Mouse (Mus musculus): ENCODE measurements around the gene Arhgef3.

Gene Arhgef3

GRCm38 (mm10) chr14:27349828-27350729 is 235.4 kb downstream of the Arhgef3 start:
- no peak for DNase-seq

GRCm38 (mm10) chr14:27351051-27351475 is 236.4 kb downstream of the Arhgef3 start:
- DNase-seq: no peak

GRCm38 (mm10) chr14:27351476-27352079 is 236.9 kb downstream of the Arhgef3 start:
- DNase-seq: no peak

GRCm38 (mm10) chr14:27352470-27352869 is 237.8 kb downstream of the Arhgef3 start:
- DNase-seq: no peak

GRCm38 (mm10) chr14:27355151-27355550 is 240.5 kb downstream of the Arhgef3 start:
- DNase-seq: no peak

GRCm38 (mm10) chr14:27355937-27356336 is 241.2 kb downstream of the Arhgef3 start:
- DNase-seq: no peak

GRCm38 (mm10) chr14:27357139-27357538 is 242.4 kb downstream of the Arhgef3 start:
- no peak for DNase-seq

GRCm38 (mm10) chr14:27358202-27358601 is 243.5 kb downstream of the Arhgef3 start:
- DNase-seq: no peak

GRCm38 (mm10) chr14:27360849-27361248 is 246.2 kb downstream of the Arhgef3 start:
- DNase-seq: no peak

- DNase-seq: no peak
Observed at GRCm38 (mm10) chr14:27361514-27361913, 246.8 kb downstream of the Arhgef3 start.

GRCm38 (mm10) chr14:27364668-27365257 is 250.1 kb downstream of the Arhgef3 start:
- DNase-seq: no peak

GRCm38 (mm10) chr14:27367117-27367711 is 252.5 kb downstream of the Arhgef3 start:
- DNase-seq: no peak

GRCm38 (mm10) chr14:27368619-27369018 is 253.9 kb downstream of the Arhgef3 start:
- no peak for DNase-seq

GRCm38 (mm10) chr14:27369503-27369902 is 254.8 kb downstream of the Arhgef3 start:
- no peak for DNase-seq

- no peak for DNase-seq
Observed at GRCm38 (mm10) chr14:27371669-27372076, 257.0 kb downstream of the Arhgef3 start.

- DNase-seq: no peak
Observed at GRCm38 (mm10) chr14:27373498-27373897, 258.8 kb downstream of the Arhgef3 start.

GRCm38 (mm10) chr14:27376115-27376648 is 261.5 kb downstream of the Arhgef3 start:
- DNase-seq: no peak

- DNase-seq: no peak
Observed at GRCm38 (mm10) chr14:27378669-27379068, 264.0 kb downstream of the Arhgef3 start.

GRCm38 (mm10) chr14:27379404-27379803 is 264.7 kb downstream of the Arhgef3 start:
- DNase-seq: no peak

- DNase-seq: no peak
Observed at GRCm38 (mm10) chr14:27381459-27381858, 266.8 kb downstream of the Arhgef3 start.

- DNase-seq: no peak
Observed at GRCm38 (mm10) chr14:27383321-27383830, 268.7 kb downstream of the Arhgef3 start.

GRCm38 (mm10) chr14:27384143-27384542 is 269.4 kb downstream of the Arhgef3 start:
- DNase-seq: no peak

- no peak for DNase-seq
Observed at GRCm38 (mm10) chr14:27388616-27389015, 273.9 kb downstream of the Arhgef3 start.
